Mouse (Mus musculus): ENCODE results near the gene Prkag1.

- no peak for TF ChIP-seq GATA1 (IDR thresholded peaks at IDR 0.05; ENCODE audit: borderline replicate concordance, low read length)
- TF ChIP-seq FLI1 (IDR thresholded peaks at IDR 0.05; ENCODE audit: low read length): no peak
These were observed 38.1 kb downstream of the Prkag1 start for GRCm38 (mm10) chr15:98793141-98793698.
